Mouse (Mus musculus): Measurements from ENCODE around the gene Il17re. TPM values are rescaled to one million over a fixed set of nuclear protein-coding genes. Genes with fewer than 3 reads are reported as not detected.
A peak's percentile ranks its signal among the peaks of the same experiment; 100 is the strongest.

The Il17re gene
- polyA plus RNA-seq, 1 experiment from 2014 or later: 8.4 TPM

- peak; percentile 58 for DNase-seq (ENCODE audit: low spot score)
- H3K27me3 ChIP-seq (replicated peaks; ENCODE audit: control insufficient read depth, insufficient read depth, low read length): peaks cover 38% of the 10 kb centered on the region
Observed at GRCm38 (mm10) chr6:113501388-113502084, 43.3 kb downstream of the Il17re start, which contains the start of gene Prrt3. Gene Prrt3 (minus strand): TSS chr6:113501931.

GRCm38 (mm10) chr6:113502801-113503200, 44.5 kb downstream of the Il17re start:
- DNase-seq (ENCODE audit: low spot score) (no peak), ATAC-seq (replicated peaks; ENCODE audit: low FRiP score, low TSS enrichment, low read depth) (no peak)
- H3K27me3 ChIP-seq (replicated peaks; ENCODE audit: control insufficient read depth, insufficient read depth, low read length): peaks cover 32% of the 10 kb centered on the region
- no peaks in the 10 kb centered on the region for H3K36me3 ChIP-seq (ENCODE audit: control insufficient read depth, insufficient read depth, low read length)
- H3K4me1 ChIP-seq (replicated peaks; ENCODE audit: control insufficient read depth, insufficient read depth, low read length): no peaks in the 10 kb centered on the region
- H3K4me3 ChIP-seq (ENCODE audit: low read depth, low read length): no peak overlapping the region
- H3K9me3 ChIP-seq (ENCODE audit: control insufficient read depth, low read length): no peaks in the 10 kb centered on the region
- WGBS: 82% methylated on average over 2 of the region's 2 CpGs
- H3K9ac ChIP-seq (ENCODE audit: low read length): no peak overlapping the region
- H3K4me2 ChIP-seq (ENCODE audit: low read length): no peak overlapping the region
- no peak overlapping the region for H3K27ac ChIP-seq (ENCODE audit: low read depth)

More at GRCm38 (mm10) chr6:113501388-113502084, 43.3 kb downstream of the Il17re start, which contains the start of gene Prrt3:
- peak within 1 kb of the TSS; percentile 32 for H3K4me3 ChIP-seq (ENCODE audit: low read depth, low read length)
- no peaks in the 10 kb centered on the region for H3K4me1 ChIP-seq (replicated peaks; ENCODE audit: control insufficient read depth, insufficient read depth, low read length)
- H3K36me3 ChIP-seq (ENCODE audit: control insufficient read depth, insufficient read depth, low read length): no peaks in the 10 kb centered on the region
- H3K9me3 ChIP-seq (ENCODE audit: control insufficient read depth, low read length): no peaks in the 10 kb centered on the region
- 0 out of 2 replicates have a peak within 1 kb of the TSS, but pooled peaks have one; percentile 25 for H3K9ac ChIP-seq (ENCODE audit: low read length)
- peak within 1 kb of the TSS; percentile 44 for H3K4me2 ChIP-seq (ENCODE audit: low read length)
- 4% methylated on average over 32 of the region's 32 CpGs for WGBS
- H3K27ac ChIP-seq (ENCODE audit: low read depth): no peak within 1 kb of the TSS
- ATAC-seq (replicated peaks; ENCODE audit: low FRiP score, low TSS enrichment, low read depth): 0 out of 2 replicates have a peak, but pooled peaks have one; percentile 34

- no peaks in the 10 kb centered on the region for H3K36me3 ChIP-seq (ENCODE audit: control insufficient read depth, insufficient read depth, low read length)
- peaks cover 22% of the 10 kb centered on the region for H3K27me3 ChIP-seq (replicated peaks; ENCODE audit: control insufficient read depth, insufficient read depth, low read length)
- H3K27ac ChIP-seq (ENCODE audit: low read depth): no peak overlapping the region
- H3K4me1 ChIP-seq (replicated peaks; ENCODE audit: control insufficient read depth, insufficient read depth, low read length): no peaks in the 10 kb centered on the region
- ATAC-seq (replicated peaks; ENCODE audit: low FRiP score, low TSS enrichment, low read depth) (no peak), DNase-seq (ENCODE audit: low spot score) (no peak)
- no peak overlapping the region for H3K9ac ChIP-seq (ENCODE audit: low read length)
- H3K4me3 ChIP-seq (ENCODE audit: low read depth, low read length): no peak overlapping the region
- no peaks in the 10 kb centered on the region for H3K9me3 ChIP-seq (ENCODE audit: control insufficient read depth, low read length)
- 89% methylated on average over 1 of the region's 1 CpGs for WGBS
- H3K4me2 ChIP-seq (ENCODE audit: low read length): no peak overlapping the region
Observed at GRCm38 (mm10) chr6:113505689-113506088, 47.4 kb downstream of the Il17re start.

- H3K9ac ChIP-seq (ENCODE audit: low read length): no peak overlapping the region
- DNase-seq (ENCODE audit: low spot score) (no peak), ATAC-seq (replicated peaks; ENCODE audit: low FRiP score, low TSS enrichment, low read depth) (no peak)
- no peak overlapping the region for H3K4me2 ChIP-seq (ENCODE audit: low read length)
- H3K4me1 ChIP-seq (replicated peaks; ENCODE audit: control insufficient read depth, insufficient read depth, low read length): no peaks in the 10 kb centered on the region
- peaks cover 8% of the 10 kb centered on the region; the same call in 1 of the 2 replicates for H3K27me3 ChIP-seq (replicated peaks; ENCODE audit: control insufficient read depth, insufficient read depth, low read length)
- no peaks in the 10 kb centered on the region for H3K9me3 ChIP-seq (ENCODE audit: control insufficient read depth, low read length)
- no peak overlapping the region for H3K4me3 ChIP-seq (ENCODE audit: low read depth, low read length)
- no peak overlapping the region for H3K27ac ChIP-seq (ENCODE audit: low read depth)
- H3K36me3 ChIP-seq (ENCODE audit: control insufficient read depth, insufficient read depth, low read length): no peaks in the 10 kb centered on the region
Observed at GRCm38 (mm10) chr6:113507130-113507529, 48.8 kb downstream of the Il17re start.

GRCm38 (mm10) chr6:113508272-113508946, 50.1 kb downstream of the Il17re start:
- H3K4me2 ChIP-seq (ENCODE audit: low read length): no peak overlapping the region
- no peak overlapping the region for H3K9ac ChIP-seq (ENCODE audit: low read length)
- H3K27ac ChIP-seq (ENCODE audit: low read depth): no peak overlapping the region
- no peaks in the 10 kb centered on the region for H3K4me1 ChIP-seq (replicated peaks; ENCODE audit: control insufficient read depth, insufficient read depth, low read length)
- 68% methylated on average over 7 of the region's 7 CpGs for WGBS
- no peak for DNase-seq (ENCODE audit: low spot score)
- no peaks in the 10 kb centered on the region for H3K27me3 ChIP-seq (replicated peaks; ENCODE audit: control insufficient read depth, insufficient read depth, low read length)
- H3K36me3 ChIP-seq (ENCODE audit: control insufficient read depth, insufficient read depth, low read length): no peaks in the 10 kb centered on the region
- ATAC-seq (replicated peaks; ENCODE audit: low FRiP score, low TSS enrichment, low read depth): no peak
- no peak overlapping the region for H3K4me3 ChIP-seq (ENCODE audit: low read depth, low read length)
- H3K9me3 ChIP-seq (ENCODE audit: control insufficient read depth, low read length): no peaks in the 10 kb centered on the region

GRCm38 (mm10) chr6:113508947-113509280, 50.6 kb downstream of the Il17re start:
- H3K27ac ChIP-seq (ENCODE audit: low read depth): no peak overlapping the region
- H3K27me3 ChIP-seq (replicated peaks; ENCODE audit: control insufficient read depth, insufficient read depth, low read length): no peaks in the 10 kb centered on the region
- ATAC-seq (replicated peaks; ENCODE audit: low FRiP score, low TSS enrichment, low read depth): no peak
- H3K9me3 ChIP-seq (ENCODE audit: control insufficient read depth, low read length): no peaks in the 10 kb centered on the region
- H3K4me2 ChIP-seq (ENCODE audit: low read length): no peak overlapping the region
- no peak overlapping the region for H3K4me3 ChIP-seq (ENCODE audit: low read depth, low read length)
- H3K4me1 ChIP-seq (replicated peaks; ENCODE audit: control insufficient read depth, insufficient read depth, low read length): no peaks in the 10 kb centered on the region
- 57% methylated on average over 5 of the region's 5 CpGs for WGBS
- H3K9ac ChIP-seq (ENCODE audit: low read length): no peak overlapping the region
- no peak for DNase-seq (ENCODE audit: low spot score)
- H3K36me3 ChIP-seq (ENCODE audit: control insufficient read depth, insufficient read depth, low read length): peaks cover 2% of the 10 kb centered on the region

GRCm38 (mm10) chr6:113513944-113514343, 55.7 kb downstream of the Il17re start:
- WGBS: 87% methylated on average over 6 of the region's 6 CpGs
- Histone ChIP-seq H3K4me3 (ENCODE audit: low read depth, low read length) (no peak overlapping the region), H3K27ac (ENCODE audit: low read depth) (no peak overlapping the region), H3K4me1 (replicated peaks; ENCODE audit: control insufficient read depth, insufficient read depth, low read length) (no peaks in the 10 kb centered on the region), H3K4me2 (ENCODE audit: low read length) (no peak overlapping the region), H3K27me3 (replicated peaks; ENCODE audit: control insufficient read depth, insufficient read depth, low read length) (no peaks in the 10 kb centered on the region), H3K9ac (ENCODE audit: low read length) (no peak overlapping the region), H3K36me3 (ENCODE audit: control insufficient read depth, insufficient read depth, low read length) (peaks cover 53% of the 10 kb centered on the region), H3K9me3 (ENCODE audit: control insufficient read depth, low read length) (no peaks in the 10 kb centered on the region)
- ATAC-seq (replicated peaks; ENCODE audit: low FRiP score, low TSS enrichment, low read depth) (no peak), DNase-seq (ENCODE audit: low spot score) (no peak)

GRCm38 (mm10) chr6:113514600-113514999, 56.3 kb downstream of the Il17re start:
- no peaks in the 10 kb centered on the region for H3K9me3 ChIP-seq (ENCODE audit: control insufficient read depth, low read length)
- no peaks in the 10 kb centered on the region for H3K4me1 ChIP-seq (replicated peaks; ENCODE audit: control insufficient read depth, insufficient read depth, low read length)
- no peaks in the 10 kb centered on the region for H3K27me3 ChIP-seq (replicated peaks; ENCODE audit: control insufficient read depth, insufficient read depth, low read length)
- no peak overlapping the region for H3K27ac ChIP-seq (ENCODE audit: low read depth)
- ATAC-seq (replicated peaks; ENCODE audit: low FRiP score, low TSS enrichment, low read depth) (no peak), DNase-seq (ENCODE audit: low spot score) (no peak)
- H3K4me2 ChIP-seq (ENCODE audit: low read length): no peak overlapping the region
- peaks cover 59% of the 10 kb centered on the region for H3K36me3 ChIP-seq (ENCODE audit: control insufficient read depth, insufficient read depth, low read length)
- WGBS: 95% methylated on average over 3 of the region's 3 CpGs
- H3K9ac ChIP-seq (ENCODE audit: low read length): no peak overlapping the region
- H3K4me3 ChIP-seq (ENCODE audit: low read depth, low read length): no peak overlapping the region
